ENCODE assay signal across 21 mouse cellular contexts in the genomic region with DNA sequence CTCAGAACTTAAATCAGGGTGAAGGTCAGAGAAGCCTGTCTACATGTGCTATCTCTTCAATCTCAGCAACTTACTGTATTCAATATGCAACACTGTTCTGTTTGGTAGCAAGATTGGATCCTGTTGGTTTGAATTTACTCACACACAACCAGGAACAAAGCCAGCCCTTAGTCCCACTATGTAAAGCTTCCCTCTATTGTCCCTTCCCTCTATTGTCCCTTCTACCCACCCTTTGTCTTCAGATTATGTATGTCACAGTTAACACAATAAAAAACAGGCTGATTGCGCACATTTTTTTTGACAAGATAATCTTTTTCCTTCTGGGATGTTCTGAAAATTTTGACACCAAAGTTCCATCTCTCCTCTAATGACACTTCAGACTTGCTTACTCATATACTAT.
DNase-seq lines count a peak whose midpoint lies in the region; ATAC-seq and TF ChIP-seq lines count a peak whose summit lies in the region.
"Had no signal": no experiment of that assay in that cellular context is flagged by ENCODE, and none has a peak within 500 bp of the region (broad histone marks: within the 10 kb centered on the region; RNA-seq: fewer than 3 reads in every experiment).

No protein-coding gene starts in this region.

- H3K36me3 ChIP-seq in midbrain, embryonic 11.5 days (ENCODE audit: control insufficient read depth, insufficient read depth, low read length) = no peaks in the 10 kb centered on the region
- no peaks in the 10 kb centered on the region for H3K36me3 ChIP-seq in midbrain, embryonic 14.5 days (ENCODE audit: control insufficient read depth, insufficient read depth, low read length)
- no peaks in the 10 kb centered on the region for H3K36me3 ChIP-seq in liver, postnatal 0 days (replicated peaks; ENCODE audit: insufficient read depth, low read length)
- H3K36me3 ChIP-seq: G1E had no signal

- no peak overlapping the region for H3K4me2 ChIP-seq in midbrain, embryonic 11.5 days
- no peak overlapping the region for H3K4me2 ChIP-seq in midbrain, embryonic 14.5 days (ENCODE audit: low read length)
- H3K4me2 ChIP-seq in liver, postnatal 0 days (ENCODE audit: low read depth, low read length) = no peak overlapping the region

- 48% methylated on average over 1 of the region's 1 CpGs for WGBS in midbrain, embryonic 11.5 days
- 46% methylated on average over 1 of the region's 1 CpGs for WGBS in midbrain, embryonic 14.5 days
- 95% methylated on average over 1 of the region's 1 CpGs for WGBS in liver, postnatal 0 days (ENCODE audit: insufficient replicate concordance)

- peak; percentile 45 for DNase-seq in midbrain, embryonic 11.5 days (ENCODE audit: low spot score, missing footprints)
- no peak for DNase-seq in midbrain, embryonic 14.5 days
- peak; percentile 62 for DNase-seq in retina, embryonic 14.5 days (ENCODE audit: low spot score)
- peak; percentile 51 for DNase-seq in retina, postnatal 1 day
- DNase-seq in layer of hippocampus, postnatal 14 days (ENCODE audit: low spot score in 2 of 2) = no peak
- DNase-seq in liver, postnatal 0 days = no peak
- DNase-seq: adrenal gland, adult 2 months; adrenal gland, adult 8-10 months; adrenal gland, postnatal 10 days; adrenal gland, postnatal 14 days; adrenal gland, postnatal 25 days; adrenal gland, postnatal 36 days; B cell, adult 2 months; cerebellum, adult 11 months; cerebellum, adult 11-12 months; cerebellum, adult 18-20 months had no signal

- TF ChIP-seq CTCF in liver, postnatal 0 days (IDR thresholded peaks at IDR 0.05; ENCODE audit: low read depth) = no peak

- H3K4me1 ChIP-seq in midbrain, embryonic 11.5 days (ENCODE audit: control insufficient read depth, insufficient read depth, low read length) = no peaks in the 10 kb centered on the region
- H3K4me1 ChIP-seq in midbrain, embryonic 14.5 days (ENCODE audit: control insufficient read depth, insufficient read depth, low read length) = no peaks in the 10 kb centered on the region
- no peaks in the 10 kb centered on the region for H3K4me1 ChIP-seq in liver, postnatal 0 days (ENCODE audit: insufficient read depth)

- H3K4me3 ChIP-seq in midbrain, embryonic 11.5 days (ENCODE audit: low read depth, low read length) = no peak overlapping the region
- H3K4me3 ChIP-seq in midbrain, embryonic 14.5 days (replicated peaks; ENCODE audit: low read depth, low read length) = no peak overlapping the region
- H3K4me3 ChIP-seq in liver, postnatal 0 days (ENCODE audit: low read depth, low read length) = no peak overlapping the region

- H3K9ac ChIP-seq in midbrain, embryonic 11.5 days (ENCODE audit: low read length) = no peak overlapping the region
- no peak overlapping the region for H3K9ac ChIP-seq in midbrain, embryonic 14.5 days (replicated peaks; ENCODE audit: low read length)
- H3K9ac ChIP-seq in liver, postnatal 0 days (replicated peaks) = no peak overlapping the region

- no peak for ATAC-seq in midbrain, embryonic 11.5 days (ENCODE audit: low FRiP score)
- ATAC-seq in midbrain, embryonic 14.5 days (ENCODE audit: low FRiP score, low TSS enrichment) = no peak
- no peak for ATAC-seq in liver, postnatal 0 days
- ATAC-seq: activated CD4-positive, CD25-positive, alpha-beta regulatory T cell, adult 4 months; CD4-positive, CD25-positive, alpha-beta regulatory T cell, adult 4 months; Patski had no signal

- no peak for TF ChIP-seq EP300 in liver, postnatal 0 days (IDR thresholded peaks at IDR 0.05; ENCODE audit: low read depth)

- no peak overlapping the region for H3K27ac ChIP-seq in midbrain, embryonic 11.5 days (ENCODE audit: low read depth, low read length)
- no peak overlapping the region for H3K27ac ChIP-seq in midbrain, embryonic 14.5 days (replicated peaks; ENCODE audit: low read depth, low read length)
- no peak overlapping the region for H3K27ac ChIP-seq in liver, postnatal 0 days (ENCODE audit: low read depth)

- no peaks in the 10 kb centered on the region for H3K9me3 ChIP-seq in midbrain, embryonic 11.5 days (ENCODE audit: control insufficient read depth, low read length)
- H3K9me3 ChIP-seq in midbrain, embryonic 14.5 days (ENCODE audit: control insufficient read depth, low read length) = no peaks in the 10 kb centered on the region
- no peaks in the 10 kb centered on the region for H3K9me3 ChIP-seq in liver, postnatal 0 days (ENCODE audit: low read length)

- no peaks in the 10 kb centered on the region for H3K27me3 ChIP-seq in midbrain, embryonic 11.5 days (ENCODE audit: control insufficient read depth, insufficient read depth, low read length)
- no peaks in the 10 kb centered on the region for H3K27me3 ChIP-seq in midbrain, embryonic 14.5 days (ENCODE audit: control insufficient read depth, insufficient read depth, low read length)
- no peaks in the 10 kb centered on the region for H3K27me3 ChIP-seq in liver, postnatal 0 days (ENCODE audit: insufficient read depth, low read length)
- H3K27me3 ChIP-seq: CH12.LX, Patski had no signal

Comparison
In these comparisons a context has a peak if more than half of its experiments do, and no peak if none do; other contexts are left out.
1. DNase-seq: peak in midbrain, embryonic 11.5 days (single experiment), retina, embryonic 14.5 days (single experiment) and retina, postnatal 1 day (single experiment); none in midbrain, embryonic 14.5 days (single experiment), layer of hippocampus, postnatal 14 days (0 of 2) and liver, postnatal 0 days (single experiment).